Mouse (Mus musculus) myocyte (in vitro differentiated cells): ENCODE results near the gene Slc7a6. TPM values are rescaled to one million over a fixed set of nuclear protein-coding genes. Genes with fewer than 3 reads are reported as not detected.

Experiments
- H3K27me3 ChIP-seq: one replicate; pipeline ENCODE4 v1.6.1; 2011; ENCODE audit not compliant: control insufficient read depth, insufficient read depth, insufficient read length
- H3K36me3 ChIP-seq: one replicate; pipeline ENCODE4 v1.6.1; 2011; ENCODE audit not compliant: control insufficient read depth, insufficient read depth
- H3K4me2 ChIP-seq: one replicate; pipeline ENCODE4 v1.6.1; 2011; ENCODE audit warnings: low read depth, control low read depth
- H3K4me3 ChIP-seq: one replicate; pipeline ENCODE4 v1.5.1; 2011; ENCODE audit warnings: mild to moderate bottlenecking, control low read depth, moderate library complexity
- H3K79me2 ChIP-seq: one replicate; pipeline ENCODE4 v1.6.1; 2011; ENCODE audit not compliant: control insufficient read depth, insufficient read depth
- H3ac ChIP-seq: one replicate; pipeline ENCODE4 v1.6.1; 2011; ENCODE audit not compliant: control insufficient read depth, insufficient read length
- CEBPB ChIP-seq: IDR thresholded peaks from 2 replicates; pipeline ENCODE4 v1.6.1; 2011; ENCODE audit warnings: mild to moderate bottlenecking, moderate library complexity; ENCODE audit not compliant: poor library complexity, insufficient read depth, severe bottlenecking
- E2F4 ChIP-seq: IDR thresholded peaks from one replicate; pipeline ENCODE4 v1.6.1; 2011; ENCODE audit warnings: mild to moderate bottlenecking, control low read depth, moderate library complexity; ENCODE audit not compliant: insufficient read depth
- MAX ChIP-seq: IDR thresholded peaks from one replicate; pipeline ENCODE4 v1.6.1; 2011; ENCODE audit warnings: low read depth, mild to moderate bottlenecking, control low read depth
- MYOD1 ChIP-seq, 3 experiments: IDR thresholded peaks; one replicate each; pipeline ENCODE4 v1.6.1; 2011; ENCODE audit warnings: control low read depth in 2 of 3, low read depth in 2 of 3, mild to moderate bottlenecking in 2 of 3, moderate library complexity in 1 of 3; ENCODE audit not compliant: insufficient read length in 2 of 3, control insufficient read depth in 1 of 3
- MYOG ChIP-seq, 3 experiments: IDR thresholded peaks; one replicate each; pipeline ENCODE4 v1.6.1; 2011; ENCODE audit warnings: control low read depth in 2 of 3, low read depth in 2 of 3, mild to moderate bottlenecking in 2 of 3; ENCODE audit not compliant: insufficient read length in 2 of 3, control insufficient read depth in 1 of 3, insufficient read depth in 1 of 3
- POLR2A ChIP-seq: IDR thresholded peaks from one replicate; pipeline ENCODE4 v1.6.1; 2011; ENCODE audit warnings: low read depth, mild to moderate bottlenecking, control low read depth, moderate library complexity; ENCODE audit not compliant: insufficient read length
- POLR2AphosphoS2 ChIP-seq: IDR thresholded peaks from one replicate; pipeline ENCODE4 v1.6.1; 2011; ENCODE audit warnings: low read depth, control low read depth; ENCODE audit not compliant: insufficient read length
- REST ChIP-seq: IDR thresholded peaks from one replicate; pipeline ENCODE4 v1.6.1; 2011; ENCODE audit warnings: mild to moderate bottlenecking, control low read depth, moderate library complexity; ENCODE audit not compliant: insufficient read depth, insufficient read length
- SRF ChIP-seq: IDR thresholded peaks from one replicate; pipeline ENCODE4 v1.6.1; 2011; ENCODE audit warnings: low read depth; ENCODE audit not compliant: control insufficient read depth, insufficient read length
- TCF12 ChIP-seq: IDR thresholded peaks from one replicate; pipeline ENCODE4 v1.6.1; 2011; ENCODE audit warnings: mild to moderate bottlenecking, control low read depth; ENCODE audit not compliant: poor library complexity, insufficient read depth, severe bottlenecking
- TCF3 ChIP-seq: IDR thresholded peaks from one replicate; pipeline ENCODE4 v1.6.1; 2011; ENCODE audit warnings: low read depth, control low read depth; ENCODE audit not compliant: insufficient read length
- USF1 ChIP-seq: IDR thresholded peaks from one replicate; pipeline ENCODE4 v1.6.1; 2011; ENCODE audit warnings: low read depth, mild to moderate bottlenecking, control low read depth, moderate library complexity
- polyA plus RNA-seq: library from polyadenylated mRNA; unstranded; fragments of >200 nt; fragmentation: generic; extraction: Trizol; gene quantifications from one replicate; pipeline ENCODE4 v1.2.1, GENCODE M21; 2012; ENCODE audit warnings: missing spikeins

Slc7a6 gene
- 12.8 TPM for polyA plus RNA-seq

DNA sequence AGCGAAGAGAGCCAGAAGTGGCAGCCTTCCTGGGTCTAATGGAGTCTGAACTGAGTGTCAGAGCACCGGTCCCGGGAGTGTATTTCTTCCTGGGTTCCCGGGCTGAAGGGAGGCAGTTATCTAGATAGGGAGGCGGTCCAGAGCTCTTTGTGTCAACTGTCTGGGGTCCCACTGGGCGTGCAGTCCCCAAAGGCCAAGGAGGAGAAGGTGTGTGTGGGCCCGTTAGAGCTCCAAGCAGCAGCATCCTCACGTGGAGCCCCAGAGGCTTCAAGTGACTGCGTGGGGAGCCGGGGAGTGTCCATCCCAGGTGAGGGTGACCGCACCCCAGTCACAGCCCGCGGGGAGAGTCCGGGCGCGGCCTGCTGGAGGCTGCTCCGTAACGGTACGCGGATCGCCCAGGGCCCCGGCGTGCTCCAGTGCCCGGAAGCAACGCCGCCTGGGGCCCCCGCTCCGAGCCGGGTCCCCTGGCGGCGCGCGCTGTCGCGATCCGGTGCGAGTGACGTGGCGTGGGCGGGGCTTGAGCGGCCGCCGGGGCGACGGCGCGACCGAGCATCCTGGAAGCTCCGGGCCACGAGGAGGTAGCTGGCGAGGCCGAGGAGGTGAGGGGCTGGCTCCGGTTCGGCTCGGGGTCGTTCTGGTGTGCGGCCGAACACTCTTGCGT lies at the start of gene Slc7a6:
Gene Slc7a6 (plus strand): TSS at position 502 of the 661 bp plus-strand sequence.
- H3K27me3 ChIP-seq = no peaks in the 10 kb centered on the region
- H3K79me2 ChIP-seq = peaks cover 25% of the 10 kb centered on the region
- peak within 1 kb of the TSS; percentile 100 for H3K4me2 ChIP-seq
- TF ChIP-seq MYOG (IDR thresholded peaks at IDR 0.05; ENCODE audit: control insufficient read depth in 1 of 3, insufficient read depth in 1 of 3, insufficient read length in 2 of 3, low read depth in 2 of 3) = peak in 2 of 3 experiments; percentile 2 to 18
- no peak for TF ChIP-seq MYOD1 (IDR thresholded peaks at IDR 0.05; ENCODE audit: control insufficient read depth in 1 of 3, insufficient read length in 2 of 3, low read depth in 2 of 3)
- TF ChIP-seq POLR2A = peak; percentile 99
- TF ChIP-seq POLR2AphosphoS2 = peak; percentile 95
- no peak for TF ChIP-seq SRF
- TF ChIP-seq CEBPB = no peak
- TF ChIP-seq TCF12 = no peak
- TF ChIP-seq MAX = no peak
- no peak for TF ChIP-seq E2F4
- TF ChIP-seq REST = no peak
- H3ac ChIP-seq = peak within 1 kb of the TSS; percentile 74
- peak within 1 kb of the TSS; percentile 89 for H3K4me3 ChIP-seq
- peaks cover 4% of the 10 kb centered on the region for H3K36me3 ChIP-seq

DNA sequence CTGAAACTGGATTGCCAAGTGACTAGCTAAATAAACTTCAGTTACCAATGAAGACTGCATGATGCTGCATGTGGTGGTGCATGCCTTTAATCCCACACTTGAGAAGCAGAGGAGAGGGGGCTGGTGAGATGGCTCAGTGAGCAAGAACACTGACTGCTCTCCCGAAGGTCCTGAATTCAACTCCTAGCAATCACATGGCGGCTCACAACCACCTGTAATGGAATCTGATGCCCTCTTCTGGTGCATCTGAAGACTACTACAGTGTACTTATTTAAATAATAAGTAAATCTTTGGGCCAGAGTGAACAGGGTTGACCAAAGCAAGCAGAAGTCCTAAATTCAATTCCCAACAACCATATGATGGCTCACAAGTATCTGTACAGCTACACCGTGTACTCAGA lies 45.2 kb upstream of the Slc7a6 start:
- Histone ChIP-seq H3K79me2 (no peaks in the 10 kb centered on the region), H3ac (no peak overlapping the region), H3K27me3 (no peaks in the 10 kb centered on the region), H3K4me3 (no peak overlapping the region), H3K4me2 (no peak overlapping the region), H3K36me3 (peaks cover 30% of the 10 kb centered on the region)
- TF ChIP-seq SRF (no peak), POLR2A (no peak), CEBPB (no peak), E2F4 (no peak), REST (no peak), MAX (no peak), TCF12 (no peak), POLR2AphosphoS2 (no peak), MYOG (IDR thresholded peaks at IDR 0.05; ENCODE audit: control insufficient read depth in 1 of 3, insufficient read depth in 1 of 3, insufficient read length in 2 of 3, low read depth in 2 of 3) (no peak), MYOD1 (IDR thresholded peaks at IDR 0.05; ENCODE audit: control insufficient read depth in 1 of 3, insufficient read length in 2 of 3, low read depth in 2 of 3) (no peak), TCF3 (no peak), USF1 (no peak)

- H3K4me3 ChIP-seq = no peak overlapping the region
- H3K36me3 ChIP-seq = peaks cover 37% of the 10 kb centered on the region
- no peak overlapping the region for H3ac ChIP-seq
- TF ChIP-seq MYOD1 (IDR thresholded peaks at IDR 0.05; ENCODE audit: control insufficient read depth in 1 of 3, insufficient read length in 2 of 3, low read depth in 2 of 3) (no peak), POLR2A (no peak), CEBPB (no peak), POLR2AphosphoS2 (no peak), TCF3 (no peak)
- no peak overlapping the region for H3K4me2 ChIP-seq
- H3K27me3 ChIP-seq = no peaks in the 10 kb centered on the region
- H3K79me2 ChIP-seq = no peaks in the 10 kb centered on the region
These were observed 42.6 kb upstream of the Slc7a6 start for GRCm38 (mm10) chr8:106126055-106126454.

GRCm38 (mm10) chr8:106127054-106127453 lies 41.6 kb upstream of the Slc7a6 start:
- Histone ChIP-seq H3ac (no peak overlapping the region), H3K36me3 (peaks cover 37% of the 10 kb centered on the region), H3K27me3 (no peaks in the 10 kb centered on the region), H3K4me2 (no peak overlapping the region), H3K79me2 (no peaks in the 10 kb centered on the region), H3K4me3 (no peak overlapping the region)
- TF ChIP-seq SRF (no peak), E2F4 (no peak), USF1 (peak; percentile 28)

GRCm38 (mm10) chr8:106127882-106128410 lies 40.7 kb upstream of the Slc7a6 start:
- no peak for TF ChIP-seq POLR2A
- TF ChIP-seq REST = no peak
- TF ChIP-seq POLR2AphosphoS2 = no peak
- no peak for TF ChIP-seq E2F4
- TF ChIP-seq TCF3 = no peak
- TF ChIP-seq TCF12 = no peak
- TF ChIP-seq MYOG (IDR thresholded peaks at IDR 0.05; ENCODE audit: control insufficient read depth in 1 of 3, insufficient read depth in 1 of 3, insufficient read length in 2 of 3, low read depth in 2 of 3) = no peak
- no peak for TF ChIP-seq SRF
- TF ChIP-seq USF1 = no peak
- no peak for TF ChIP-seq MYOD1 (IDR thresholded peaks at IDR 0.05; ENCODE audit: control insufficient read depth in 1 of 3, insufficient read length in 2 of 3, low read depth in 2 of 3)
- no peak for TF ChIP-seq CEBPB
- no peak for TF ChIP-seq MAX
- no peak overlapping the region for H3K4me2 ChIP-seq
- peaks cover 37% of the 10 kb centered on the region for H3K36me3 ChIP-seq
- H3K27me3 ChIP-seq = no peaks in the 10 kb centered on the region
- H3ac ChIP-seq = no peak overlapping the region
- no peaks in the 10 kb centered on the region for H3K79me2 ChIP-seq
- no peak overlapping the region for H3K4me3 ChIP-seq
